Mouse (Mus musculus) G1E (cell line): ENCODE data around the gene Pomt1.

ENCODE experiments used
- CTCF ChIP-seq: IDR thresholded peaks from 2 replicates; pipeline ENCODE4 v1.5.1; 2012; ENCODE audit warnings: low read depth, low read length, inconsistent platforms, mixed read lengths
- GATA1 ChIP-seq: IDR thresholded peaks from 2 replicates; pipeline ENCODE4 v1.6.1; 2012; ENCODE audit warnings: borderline replicate concordance, low read length, inconsistent platforms, mixed read lengths
- GATA2 ChIP-seq: IDR thresholded peaks from 2 replicates; pipeline ENCODE4 v1.6.1; 2012; ENCODE audit warnings: low read depth, low read length, inconsistent platforms, borderline replicate concordance
- POLR2AphosphoS5 ChIP-seq: IDR thresholded peaks from 2 replicates; pipeline ENCODE4 v1.6.1; 2012; ENCODE audit warnings: low read depth, low read length, inconsistent platforms; ENCODE audit not compliant: insufficient replicate concordance
- TAL1 ChIP-seq: conservative IDR thresholded peaks from 2 replicates; pipeline ENCODE4 v1.6.1; 2012; ENCODE audit warnings: low read depth, low read length, inconsistent platforms, mixed read lengths

DNA sequence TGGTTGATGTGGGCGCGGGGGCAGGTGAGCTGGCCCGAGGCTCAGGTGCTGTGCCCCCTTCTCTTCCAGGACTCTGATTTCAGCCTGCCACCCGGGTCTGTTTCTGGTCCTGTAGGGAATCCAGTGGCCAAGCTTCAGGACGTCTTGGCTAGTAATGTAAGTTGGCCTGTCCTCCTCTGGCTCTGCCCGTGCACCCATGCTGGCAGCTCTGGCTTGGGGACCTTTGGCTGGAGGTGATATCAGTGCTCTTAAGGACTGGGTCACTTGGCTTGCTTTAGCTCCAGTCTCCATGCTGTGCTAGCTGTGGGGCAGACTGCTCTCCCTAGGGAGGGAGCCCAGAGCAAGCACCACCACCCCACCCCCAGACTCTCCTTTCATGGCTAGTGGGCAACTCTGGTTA lies 16.4 kb upstream of the Pomt1 start:
- TF ChIP-seq CTCF (no peak), GATA2 (no peak), GATA1 (no peak), TAL1 (no peak), POLR2AphosphoS5 (no peak)
